Mouse (Mus musculus) midbrain, embryonic 13.5 days (tissue): ENCODE measurements around the gene Rtl1. TPM values are rescaled to one million over a fixed set of nuclear protein-coding genes. Genes with fewer than 3 reads are reported as not detected.

Experiments used
- ATAC-seq: fragments of 200-750 bp; cut with Nextera tagmentation; 2 replicates; pipeline ENCODE4 v1.8.0; 2017; ENCODE audit warnings: mild to moderate bottlenecking, moderate TSS enrichment, moderate library complexity
- H3K27ac ChIP-seq: fragments of 300-500 bp; sonication (generic); 2 replicates; pipeline ENCODE4 v1.5.1; 2015; ENCODE audit warnings: inconsistent platforms, mild to moderate bottlenecking, moderate library complexity
- H3K27me3 ChIP-seq: fragments of 300-500 bp; sonication (generic); 2 replicates; pipeline ENCODE4 v1.6.1; 2015; ENCODE audit warnings: mild to moderate bottlenecking, inconsistent platforms
- H3K36me3 ChIP-seq: fragments of 300-500 bp; sonication (generic); 2 replicates; pipeline ENCODE4 v1.6.1; 2015; ENCODE audit warnings: mild to moderate bottlenecking, inconsistent platforms
- H3K4me1 ChIP-seq: fragments of 300-500 bp; sonication (generic); replicated peaks from 2 replicates; pipeline ENCODE4 v1.6.1; 2015; ENCODE audit warnings: inconsistent platforms
- H3K4me2 ChIP-seq: fragments of 300-500 bp; sonication (generic); replicated peaks from 2 replicates; pipeline ENCODE4 v1.6.1; 2015; ENCODE audit warnings: moderate library complexity, mild to moderate bottlenecking, inconsistent platforms
- H3K4me3 ChIP-seq: fragments of 300-500 bp; sonication (generic); replicated peaks from 2 replicates; pipeline ENCODE4 v1.5.1; 2015; ENCODE audit warnings: mild to moderate bottlenecking, inconsistent platforms
- H3K9ac ChIP-seq: fragments of 300-500 bp; sonication (generic); replicated peaks from 2 replicates; pipeline ENCODE4 v1.6.1; 2015; ENCODE audit warnings: mild to moderate bottlenecking, inconsistent platforms
- H3K9me3 ChIP-seq: fragments of 300-500 bp; sonication (generic); 2 replicates; pipeline ENCODE4 v1.6.1; 2016; ENCODE audit warnings: mild to moderate bottlenecking, inconsistent platforms
- WGBS: fragments of 180-500 bp; shearing (Covaris S2); methylation state at CpG from one replicate; pipeline ENCODE4 v1.1.7; 2015; 5-methylcytosine and 5-hydroxymethylcytosine counted together
- polyA plus RNA-seq: library from polyadenylated mRNA; unstranded; fragments of >200 nt; fragmentation: Nextera tagmentation; extraction: Ambion mirVana; gene quantifications from 2 replicates; pipeline ENCODE4 v1.2.1, GENCODE M21; 2015

Gene Rtl1
- polyA plus RNA-seq, 1 experiment from 2014 or later = 1.5 TPM

DNA sequence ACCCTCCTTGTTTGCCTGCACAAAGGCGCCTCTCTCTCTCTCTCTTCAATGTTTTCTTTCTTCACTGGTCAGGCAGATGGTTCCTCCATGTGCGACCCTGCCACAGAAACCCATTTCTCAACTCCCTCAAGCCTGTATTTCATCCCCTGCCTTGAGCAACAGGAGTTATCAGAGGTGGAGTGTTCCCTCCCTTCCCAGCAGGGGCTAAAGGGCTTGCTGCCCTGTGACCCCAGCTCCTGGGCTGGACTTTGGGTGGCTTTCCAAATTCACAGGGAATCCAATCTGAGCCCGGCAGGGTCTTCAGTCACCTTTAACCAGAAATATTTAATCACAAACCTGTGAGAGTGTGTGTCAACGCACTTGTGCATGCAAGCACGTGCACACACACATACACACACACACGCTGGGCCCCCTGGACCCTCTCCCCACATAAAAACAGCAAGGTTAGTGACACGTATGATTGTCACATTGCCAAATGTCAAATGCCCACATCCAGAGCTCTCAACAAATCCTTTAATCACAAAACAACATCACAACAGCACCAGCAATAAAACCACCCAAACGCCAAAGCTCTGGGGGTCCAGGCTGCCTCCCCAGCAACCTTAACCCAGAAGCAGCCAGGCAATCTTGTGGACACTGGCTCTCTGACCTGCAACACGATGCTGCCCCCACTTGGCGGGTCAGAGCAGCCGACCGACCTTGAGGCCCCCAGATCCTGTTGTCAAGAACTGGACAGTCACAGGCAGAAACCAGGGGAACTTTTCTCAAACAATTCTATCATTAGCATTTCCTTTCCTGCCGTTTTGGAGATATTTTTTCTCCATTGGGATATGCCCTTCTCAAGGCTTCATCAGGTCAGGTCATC lies 8.7 kb upstream of the Rtl1 start:
- no peak overlapping the region for H3K9ac ChIP-seq
- no peaks in the 10 kb centered on the region for H3K27me3 ChIP-seq
- peaks cover 18% of the 10 kb centered on the region; the same call in 1 of the 2 replicates for H3K9me3 ChIP-seq
- H3K4me1 ChIP-seq = peaks cover 41% of the 10 kb centered on the region
- no peak overlapping the region for H3K4me3 ChIP-seq
- peaks cover 69% of the 10 kb centered on the region for H3K36me3 ChIP-seq
- H3K4me2 ChIP-seq = no peak overlapping the region
- 51% methylated on average over 13 of the region's 13 CpGs for WGBS
- H3K27ac ChIP-seq = no peak overlapping the region
- no peak for ATAC-seq

DNA sequence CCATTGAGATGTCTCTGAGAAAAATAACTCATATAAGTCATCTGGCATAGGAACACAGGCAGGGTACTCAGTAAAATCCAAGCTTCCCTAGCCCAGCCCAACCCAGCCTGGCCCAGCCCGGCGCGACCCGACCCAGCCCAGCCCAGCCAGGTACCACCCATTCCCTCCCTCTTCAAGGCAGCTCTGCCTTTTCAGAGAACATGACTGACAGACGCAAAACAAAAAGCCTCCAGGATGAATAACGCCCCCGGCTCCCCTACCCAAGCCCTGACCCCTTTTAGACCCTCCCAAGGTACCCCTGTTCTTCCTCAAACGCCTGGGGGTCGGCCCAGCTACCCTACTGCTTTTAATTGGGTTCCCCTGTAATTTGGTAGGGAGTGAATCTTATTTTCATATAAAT lies 7.8 kb upstream of the Rtl1 start:
- H3K4me3 ChIP-seq = no peak overlapping the region

DNA sequence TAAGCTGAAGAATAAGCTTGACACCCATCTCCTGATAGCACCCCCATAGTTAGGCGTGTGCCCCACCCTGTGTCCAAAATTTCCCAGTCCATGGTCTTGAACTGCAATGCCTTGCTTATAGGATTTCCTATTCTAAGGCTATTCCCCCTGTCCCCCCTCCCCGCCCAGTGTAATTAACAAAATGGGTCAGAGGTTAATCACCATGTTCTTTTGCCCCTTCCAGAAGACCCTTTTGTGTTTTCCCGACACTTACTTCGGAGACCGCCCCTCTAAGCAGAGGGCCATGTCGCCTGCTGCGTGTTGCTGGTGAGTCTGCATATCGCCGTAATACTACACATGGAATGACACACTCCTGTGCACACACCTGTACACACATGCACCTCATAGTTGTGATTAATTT lies 7.1 kb upstream of the Rtl1 start:
- Histone ChIP-seq H3K4me3 (no peak overlapping the region), H3K36me3 (peaks cover 78% of the 10 kb centered on the region), H3K27ac (no peak overlapping the region), H3K4me2 (no peak overlapping the region), H3K4me1 (peaks cover 42% of the 10 kb centered on the region), H3K9ac (no peak overlapping the region), H3K9me3 (peaks cover 18% of the 10 kb centered on the region; the same call in 1 of the 2 replicates), H3K27me3 (no peaks in the 10 kb centered on the region)
- WGBS = 41% methylated on average over 9 of the region's 9 CpGs
- no peak for ATAC-seq

More for the DNA sequence above, 7.8 kb upstream of the Rtl1 start:
- no peak overlapping the region for H3K4me2 ChIP-seq
- 0 out of 2 replicates have a peak overlapping the region, but pooled peaks have one; percentile 30 for H3K27ac ChIP-seq
- peaks cover 75% of the 10 kb centered on the region for H3K36me3 ChIP-seq
- H3K9me3 ChIP-seq = peaks cover 18% of the 10 kb centered on the region; the same call in 1 of the 2 replicates
- H3K9ac ChIP-seq = no peak overlapping the region
- no peaks in the 10 kb centered on the region for H3K27me3 ChIP-seq
- 36% methylated on average over 9 of the region's 9 CpGs for WGBS
- ATAC-seq = no peak
- peaks cover 42% of the 10 kb centered on the region for H3K4me1 ChIP-seq

DNA sequence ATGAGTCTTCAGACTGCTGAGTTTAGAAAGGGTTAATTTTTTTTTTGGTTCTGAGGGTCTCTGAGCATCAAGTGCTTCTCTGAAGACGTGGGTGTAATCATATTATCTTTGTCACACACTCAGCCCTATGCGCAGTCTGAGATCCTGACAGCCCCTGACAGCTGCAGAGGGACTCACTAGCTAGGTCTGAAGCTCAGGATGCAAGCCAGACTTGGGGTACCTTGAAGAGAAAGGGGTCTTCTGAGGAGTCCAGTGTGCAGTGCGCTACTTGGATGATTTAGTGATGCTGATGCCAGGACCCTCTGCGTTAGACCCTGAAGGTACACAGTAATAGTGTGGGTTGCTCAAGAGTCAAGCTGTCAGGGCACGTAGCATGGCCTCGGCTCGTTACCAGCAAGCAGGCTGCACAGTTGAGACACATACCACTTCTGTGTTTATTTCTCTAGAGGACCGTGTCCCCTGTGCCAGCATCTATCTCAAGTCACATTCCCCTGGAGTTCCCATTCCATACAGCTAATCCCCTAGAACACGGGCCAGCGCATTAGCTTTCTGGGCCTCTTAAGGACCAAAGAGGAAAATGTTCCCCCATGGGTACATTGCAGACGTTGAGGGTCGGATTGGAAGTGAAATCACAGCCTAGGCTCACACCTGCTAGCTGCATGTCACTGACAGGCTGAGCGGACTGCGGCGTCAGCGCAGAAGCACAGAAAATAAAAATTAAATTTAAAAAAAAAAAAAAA lies 5.0 kb upstream of the Rtl1 start:
- H3K4me2 ChIP-seq = no peak overlapping the region
- H3K9ac ChIP-seq = no peak overlapping the region
- H3K4me1 ChIP-seq = peaks cover 39% of the 10 kb centered on the region
- no peak overlapping the region; the same call in 1 of the 2 replicates for H3K27ac ChIP-seq
- no peak overlapping the region for H3K4me3 ChIP-seq
- no peaks in the 10 kb centered on the region; the same call in 1 of the 2 replicates for H3K27me3 ChIP-seq
- peaks cover 70% of the 10 kb centered on the region for H3K36me3 ChIP-seq
- 0 out of 2 replicates have a peak, but pooled peaks have one; percentile 25 for ATAC-seq
- 0 out of 2 replicates have a peak, but pooled peaks cover 6% of the 10 kb centered on the region for H3K9me3 ChIP-seq
- 48% methylated on average over 16 of the region's 16 CpGs for WGBS

DNA sequence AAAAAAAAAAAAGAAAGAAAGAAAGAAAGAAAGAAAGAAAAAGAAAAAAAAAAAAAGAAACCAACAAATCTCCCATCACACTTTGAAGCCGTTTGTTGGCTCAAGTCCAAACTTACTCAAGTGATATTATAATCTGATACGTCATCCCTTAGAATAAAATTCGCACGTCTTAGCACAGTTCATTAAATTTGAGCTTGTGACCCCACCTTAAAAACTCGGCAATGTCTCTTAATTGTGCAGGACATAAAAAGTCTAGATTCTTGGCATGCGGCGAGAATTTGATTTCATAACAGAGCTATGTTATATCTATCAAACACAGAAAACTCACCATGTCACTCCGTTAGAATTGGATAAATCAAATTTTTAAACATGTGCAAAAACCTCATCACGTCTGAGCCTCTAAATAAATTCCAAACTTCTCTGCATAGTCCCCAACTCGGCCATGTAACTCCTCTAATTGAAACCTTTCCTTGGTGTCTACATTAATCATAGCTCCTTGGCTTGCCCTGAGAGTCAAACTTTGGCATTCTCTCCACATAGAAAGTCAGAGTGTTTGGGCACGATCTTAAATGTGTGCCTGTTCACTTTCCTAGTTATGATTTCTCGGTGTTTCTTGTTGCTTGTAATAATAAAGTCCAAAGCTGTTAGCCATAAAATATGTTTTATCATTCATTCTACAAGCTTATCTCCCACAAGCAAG lies 1.4 kb downstream of the Rtl1 start:
- no peak overlapping the region for H3K4me3 ChIP-seq
- peaks cover 53% of the 10 kb centered on the region for H3K36me3 ChIP-seq
- H3K4me1 ChIP-seq = no peaks in the 10 kb centered on the region
- H3K9me3 ChIP-seq = no peaks in the 10 kb centered on the region
- H3K9ac ChIP-seq = no peak overlapping the region
- WGBS = 84% methylated on average over 12 of the region's 12 CpGs
- H3K27ac ChIP-seq = no peak overlapping the region
- no peak for ATAC-seq
- no peaks in the 10 kb centered on the region; the same call in 1 of the 2 replicates for H3K27me3 ChIP-seq
- H3K4me2 ChIP-seq = no peak overlapping the region

DNA sequence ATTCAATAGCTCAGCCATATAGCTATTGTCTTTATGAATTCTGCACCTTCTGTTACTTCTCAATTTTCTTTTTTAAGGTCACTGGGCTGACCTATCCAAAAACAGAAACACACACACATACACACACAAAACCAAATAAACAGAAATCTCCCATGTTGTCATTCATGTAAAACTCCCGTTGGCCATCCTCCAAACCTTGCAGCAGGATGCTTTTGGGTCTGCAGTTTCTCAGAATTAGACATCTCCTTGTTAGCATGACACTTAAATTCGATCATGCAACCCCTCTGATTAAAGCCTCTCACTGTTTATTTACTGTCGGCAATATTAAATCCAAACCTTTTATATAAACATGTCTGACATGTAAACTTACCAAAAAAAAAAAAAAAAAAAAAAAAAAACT lies 3.4 kb downstream of the Rtl1 start:
- Histone ChIP-seq H3K9me3 (no peaks in the 10 kb centered on the region), H3K4me1 (no peaks in the 10 kb centered on the region), H3K4me3 (no peak overlapping the region), H3K27me3 (no peaks in the 10 kb centered on the region; the same call in 1 of the 2 replicates), H3K4me2 (no peak overlapping the region), H3K9ac (no peak overlapping the region), H3K36me3 (peaks cover 59% of the 10 kb centered on the region), H3K27ac (no peak overlapping the region)
- ATAC-seq = no peak
- 84% methylated on average over 3 of the region's 3 CpGs for WGBS

DNA sequence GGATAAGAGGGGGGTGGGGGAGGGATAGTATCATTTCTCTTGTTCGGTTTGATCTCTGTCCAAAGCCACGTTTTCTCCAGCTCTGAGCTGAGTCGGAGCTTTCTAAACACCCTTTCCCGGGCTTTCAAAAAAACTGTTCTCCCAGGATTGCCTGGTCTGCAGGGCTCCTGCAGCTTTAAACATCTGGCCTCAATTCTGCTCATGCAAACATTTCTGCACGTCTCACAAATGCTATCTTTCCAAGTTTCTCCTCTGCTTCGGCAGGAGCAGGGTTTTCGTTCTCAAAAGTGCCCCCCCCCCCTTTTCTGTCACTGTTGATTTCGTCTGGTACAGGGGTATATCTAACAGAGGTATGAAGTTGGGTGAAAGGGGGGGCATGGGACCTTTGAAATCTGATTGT lies 3.9 kb downstream of the Rtl1 start:
- H3K4me3 ChIP-seq = no peak overlapping the region
- H3K9ac ChIP-seq = no peak overlapping the region
- peaks cover 59% of the 10 kb centered on the region for H3K36me3 ChIP-seq
- no peak overlapping the region for H3K4me2 ChIP-seq
- 60% methylated on average over 8 of the region's 8 CpGs for WGBS
- H3K9me3 ChIP-seq = no peaks in the 10 kb centered on the region
- no peaks in the 10 kb centered on the region; the same call in 1 of the 2 replicates for H3K27me3 ChIP-seq
- ATAC-seq = no peak
- H3K4me1 ChIP-seq = no peaks in the 10 kb centered on the region
- H3K27ac ChIP-seq = no peak overlapping the region

DNA sequence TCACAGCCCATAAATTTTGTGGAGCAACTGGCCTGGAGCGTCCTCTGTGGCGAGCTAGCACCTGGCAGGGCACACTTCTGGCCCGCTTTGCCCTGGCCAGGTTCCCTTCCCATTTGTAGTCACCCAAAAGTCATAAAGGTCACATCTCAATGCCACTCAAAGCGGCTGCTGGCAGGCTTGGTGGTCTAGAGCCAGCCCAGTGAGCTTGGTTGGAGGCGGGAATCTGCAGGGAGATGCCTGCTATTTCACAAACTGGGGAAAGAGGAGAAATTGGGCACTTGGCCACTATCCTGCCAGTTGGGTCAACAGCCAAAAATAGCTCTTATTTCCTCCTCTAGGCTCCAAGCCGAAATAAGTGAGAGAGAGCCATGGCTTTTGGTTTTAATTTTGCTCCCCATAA lies 4.4 kb downstream of the Rtl1 start:
- no peaks in the 10 kb centered on the region for H3K27me3 ChIP-seq
- H3K4me3 ChIP-seq = no peak overlapping the region
- no peak overlapping the region for H3K9ac ChIP-seq
- no peaks in the 10 kb centered on the region for H3K9me3 ChIP-seq
- no peaks in the 10 kb centered on the region for H3K4me1 ChIP-seq
- 84% methylated on average over 6 of the region's 6 CpGs for WGBS
- ATAC-seq = no peak
- peaks cover 56% of the 10 kb centered on the region for H3K36me3 ChIP-seq
- no peak overlapping the region for H3K4me2 ChIP-seq
- H3K27ac ChIP-seq = no peak overlapping the region

DNA sequence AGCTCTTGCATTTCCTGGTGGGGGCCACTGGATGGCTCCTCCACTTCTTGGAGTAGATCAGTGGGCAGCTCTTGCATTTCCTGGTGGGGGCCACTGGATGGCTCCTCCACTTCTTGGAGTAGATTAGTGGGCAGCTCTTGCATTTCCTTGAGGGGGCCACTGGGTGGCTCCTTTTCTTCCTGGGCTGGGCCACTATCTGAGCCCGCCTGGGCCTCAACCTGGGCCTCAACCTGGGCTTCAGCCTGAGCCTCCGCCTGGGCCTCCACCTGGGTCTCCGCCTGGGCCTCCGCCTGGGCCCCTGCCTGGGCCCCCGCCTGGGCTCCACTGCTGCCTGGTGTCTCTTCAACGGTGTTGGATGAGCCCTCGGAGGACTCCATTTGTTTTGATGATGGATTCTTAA lies 5.2 kb downstream of the Rtl1 start:
- ATAC-seq = no peak
- Histone ChIP-seq H3K4me3 (no peak overlapping the region), H3K9ac (no peak overlapping the region), H3K4me1 (no peaks in the 10 kb centered on the region), H3K27me3 (no peaks in the 10 kb centered on the region), H3K27ac (no peak overlapping the region), H3K9me3 (no peaks in the 10 kb centered on the region), H3K36me3 (peaks cover 59% of the 10 kb centered on the region), H3K4me2 (no peak overlapping the region)
- WGBS = 87% methylated on average over 7 of the region's 7 CpGs

DNA sequence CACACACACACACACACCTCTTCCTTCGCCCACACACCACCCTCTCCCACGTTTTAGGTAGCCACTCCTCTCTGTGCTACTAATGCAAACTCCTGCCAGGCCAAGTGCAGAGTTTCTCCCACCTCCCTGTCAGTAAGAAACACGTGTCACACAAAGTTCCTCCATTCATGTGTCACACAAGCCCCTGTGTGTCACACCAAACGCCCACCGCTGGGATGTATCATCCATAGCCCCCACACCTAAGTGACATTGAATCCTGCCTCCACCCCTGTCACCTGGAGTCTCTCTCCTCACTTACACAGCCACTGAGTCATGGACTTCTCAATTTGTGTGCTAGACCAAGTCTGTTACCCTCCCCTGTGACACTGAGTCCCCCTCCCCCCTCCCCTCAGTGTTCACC lies 17.9 kb downstream of the Rtl1 start:
- no peaks in the 10 kb centered on the region for H3K27me3 ChIP-seq
- H3K9ac ChIP-seq = no peak overlapping the region
- H3K4me3 ChIP-seq = no peak overlapping the region
- 79% methylated on average over 5 of the region's 5 CpGs for WGBS
- ATAC-seq = no peak
- no peaks in the 10 kb centered on the region for H3K9me3 ChIP-seq
- no peak overlapping the region for H3K4me2 ChIP-seq
- no peak overlapping the region for H3K27ac ChIP-seq
- H3K4me1 ChIP-seq = no peaks in the 10 kb centered on the region
- peaks cover 75% of the 10 kb centered on the region for H3K36me3 ChIP-seq

DNA sequence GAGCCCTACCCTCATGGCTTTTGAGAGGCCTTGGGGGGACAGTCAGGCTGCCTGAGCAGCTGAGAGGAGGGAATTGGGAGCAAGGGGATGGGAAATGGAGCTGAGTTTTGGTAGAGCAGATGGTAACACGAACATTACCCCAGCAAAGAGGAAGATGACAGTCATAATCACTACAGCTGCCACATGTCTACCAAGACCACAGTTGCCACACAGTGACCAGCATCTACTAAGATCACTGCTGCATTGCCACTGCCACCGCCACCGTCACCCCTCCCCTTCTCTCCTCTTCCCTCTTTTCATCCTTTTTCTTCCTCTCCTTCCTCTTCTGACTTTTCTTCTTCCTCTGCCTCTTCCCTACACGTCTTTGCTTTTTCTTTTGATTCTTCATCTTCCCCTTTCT lies 27.9 kb downstream of the Rtl1 start:
- 95% methylated on average over 4 of the region's 4 CpGs for WGBS
- no peaks in the 10 kb centered on the region for H3K4me1 ChIP-seq
- no peak overlapping the region for H3K9ac ChIP-seq
- H3K36me3 ChIP-seq = peaks cover 80% of the 10 kb centered on the region
- no peaks in the 10 kb centered on the region for H3K27me3 ChIP-seq
- no peak overlapping the region for H3K4me3 ChIP-seq
- H3K9me3 ChIP-seq = no peaks in the 10 kb centered on the region
- H3K4me2 ChIP-seq = no peak overlapping the region
- ATAC-seq = no peak
- H3K27ac ChIP-seq = no peak overlapping the region
